Mouse (Mus musculus): ENCODE data around the gene Ankrd63.

- TF ChIP-seq CTCF (IDR thresholded peaks at IDR 0.05; ENCODE audit: low read depth, low read length) (no peak), POLR2A (IDR thresholded peaks at IDR 0.05; ENCODE audit: borderline replicate concordance, low read depth, low read length) (no peak)
These were observed 7.1 kb downstream of the Ankrd63 start for GRCm38 (mm10) chr2:118696451-118697308.
